Mouse (Mus musculus) myocyte (in vitro differentiated cells): ENCODE results near the gene Ndufaf4.
"Not testable (repeated sequence)": the region's sequence is repeated elsewhere in the genome, so short reads cannot be mapped to it uniquely, and the experiment has no call there.

Experiments used
- POLR2A ChIP-seq: IDR thresholded peaks from one replicate; pipeline ENCODE4 v1.6.1; 2011; ENCODE audit warnings: low read depth, mild to moderate bottlenecking, control low read depth, moderate library complexity; ENCODE audit not compliant: insufficient read length
- POLR2AphosphoS2 ChIP-seq: IDR thresholded peaks from one replicate; pipeline ENCODE4 v1.6.1; 2011; ENCODE audit warnings: low read depth, control low read depth; ENCODE audit not compliant: insufficient read length
- TCF3 ChIP-seq: IDR thresholded peaks from one replicate; pipeline ENCODE4 v1.6.1; 2011; ENCODE audit warnings: low read depth, control low read depth; ENCODE audit not compliant: insufficient read length
- USF1 ChIP-seq: IDR thresholded peaks from one replicate; pipeline ENCODE4 v1.6.1; 2011; ENCODE audit warnings: low read depth, mild to moderate bottlenecking, control low read depth, moderate library complexity

- TF ChIP-seq USF1, POLR2AphosphoS2, POLR2A, TCF3: not testable (repeated sequence)
Observed at GRCm38 (mm10) chr4:24889386-24889785, 8.5 kb upstream of the Ndufaf4 start.
